Mouse (Mus musculus) fibroblast of lung, adult 2 months (primary cell): ENCODE results near the gene Glis3.

ENCODE experiments used
- DNase-seq: peaks from one replicate; pipeline ENCODE4 v3.0.0-alpha.2; 2011; ENCODE audit warnings: low read depth

Gene Glis3

DNA sequence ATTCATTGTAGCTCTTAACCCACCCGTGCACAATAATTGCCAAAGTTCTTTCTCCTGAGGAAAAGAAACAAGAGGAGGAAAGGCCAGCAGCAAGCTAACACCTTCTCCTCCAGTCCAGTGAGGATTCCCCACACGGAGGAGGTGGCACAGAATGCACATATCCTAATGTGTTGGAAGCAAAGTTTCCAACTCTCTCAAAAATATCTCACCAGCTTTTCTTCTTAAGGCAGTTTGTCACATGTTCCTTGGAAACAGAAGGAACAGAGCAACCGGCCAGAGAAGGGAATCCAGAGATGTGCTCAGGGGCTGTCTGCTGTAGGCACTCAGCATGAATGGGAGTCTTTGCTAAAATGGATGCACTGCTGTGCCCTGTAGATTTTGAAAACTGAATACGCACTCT lies 441.8 kb downstream of the Glis3 start:
- no peak for DNase-seq

DNA sequence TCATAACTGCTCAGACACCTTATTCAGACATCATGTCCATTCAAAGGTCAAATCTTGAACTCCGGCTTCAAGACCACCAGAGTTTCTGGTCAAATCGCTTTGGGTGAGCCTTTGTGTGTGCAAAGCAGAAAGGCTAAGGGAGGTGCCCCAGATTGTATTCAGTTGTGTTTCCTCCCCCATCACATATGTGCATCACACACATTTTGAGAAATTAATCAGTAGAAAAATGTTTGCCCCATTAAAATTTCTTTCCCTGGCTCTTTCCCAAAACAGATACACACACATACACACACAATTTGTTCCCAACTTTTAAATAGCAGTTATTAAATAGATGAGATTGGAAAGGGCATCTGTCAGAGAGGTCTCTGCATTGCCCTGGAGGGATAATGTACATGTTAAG lies 442.3 kb downstream of the Glis3 start:
- no peak for DNase-seq

DNA sequence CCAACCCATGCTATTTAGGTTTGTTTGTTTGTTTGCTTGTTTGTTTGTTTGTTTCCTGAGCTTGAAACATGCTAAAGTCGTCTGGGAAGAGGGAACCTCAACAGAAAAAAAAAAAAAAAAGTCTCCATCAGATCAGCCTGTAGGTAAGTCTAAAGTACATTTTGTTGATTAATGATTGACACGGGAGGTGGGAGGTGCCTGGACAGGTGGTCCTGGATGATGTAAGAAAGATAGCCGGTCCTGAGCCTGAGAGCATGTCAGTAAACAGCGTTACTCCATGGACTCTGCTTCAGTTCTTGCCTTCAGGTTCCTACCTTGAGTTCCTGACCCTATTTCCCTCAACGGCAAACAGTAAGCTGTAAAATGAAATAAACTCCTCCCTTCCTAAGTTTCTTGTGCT lies 444.3 kb downstream of the Glis3 start:
- no peak for DNase-seq

DNA sequence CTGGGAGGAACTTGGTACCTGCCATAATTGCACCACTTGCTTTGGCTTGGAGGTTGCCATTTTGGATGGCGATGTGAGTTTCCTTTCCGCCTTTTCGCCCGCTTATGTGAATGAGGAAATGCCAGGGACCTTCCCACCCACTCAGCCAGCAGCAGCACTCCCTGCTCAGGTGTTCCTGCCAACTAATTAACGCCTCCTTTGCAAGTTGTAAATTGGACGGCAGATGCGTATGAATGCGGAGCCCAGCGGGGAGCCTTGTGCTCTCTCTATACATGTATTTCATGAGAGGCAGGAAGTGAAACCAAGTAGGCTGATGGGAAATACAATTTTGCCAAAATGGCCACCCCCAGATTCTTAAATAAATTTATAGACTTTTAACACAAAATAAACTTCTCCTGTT lies 444.8 kb downstream of the Glis3 start:
- no peak for DNase-seq

DNA sequence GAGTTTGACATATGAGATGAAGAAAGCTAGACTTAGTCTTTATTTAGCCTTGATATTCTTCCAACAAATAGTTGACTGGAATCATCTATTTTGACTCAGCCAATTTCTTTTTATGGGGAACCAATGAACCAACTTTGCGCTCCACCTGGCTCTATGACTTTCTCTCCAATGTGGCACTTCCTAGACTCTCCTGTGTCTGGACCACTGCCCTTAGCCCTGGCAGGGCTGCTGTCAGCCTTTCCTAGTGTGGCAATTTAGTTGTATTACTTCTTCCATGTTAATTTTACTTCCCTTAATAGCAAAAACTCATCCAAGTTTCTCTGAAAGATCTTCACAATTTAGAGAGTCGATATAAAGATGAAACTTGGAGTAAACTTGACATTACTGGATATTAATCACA lies 445.2 kb downstream of the Glis3 start:
- DNase-seq, result no peak

DNA sequence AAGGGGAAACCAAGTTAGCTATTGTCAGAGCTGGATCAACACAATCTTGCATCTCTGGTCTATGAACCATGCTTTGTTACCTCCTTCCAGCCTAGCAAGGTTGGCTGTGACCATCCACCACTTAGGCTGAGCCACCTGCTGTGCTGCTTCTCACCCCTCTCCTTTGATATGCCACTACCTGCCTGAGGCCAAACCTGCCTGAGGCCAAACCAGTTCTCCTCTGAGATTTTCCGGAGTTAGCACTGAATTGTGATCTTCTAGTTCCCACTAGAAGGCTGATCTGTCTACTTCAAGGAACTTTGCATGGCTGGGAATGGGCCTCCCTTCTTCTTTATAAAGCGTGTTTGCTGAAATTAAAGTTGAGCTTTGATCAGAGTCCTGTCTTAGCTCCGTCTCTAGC lies 448.4 kb downstream of the Glis3 start:
- DNase-seq, result no peak

DNA sequence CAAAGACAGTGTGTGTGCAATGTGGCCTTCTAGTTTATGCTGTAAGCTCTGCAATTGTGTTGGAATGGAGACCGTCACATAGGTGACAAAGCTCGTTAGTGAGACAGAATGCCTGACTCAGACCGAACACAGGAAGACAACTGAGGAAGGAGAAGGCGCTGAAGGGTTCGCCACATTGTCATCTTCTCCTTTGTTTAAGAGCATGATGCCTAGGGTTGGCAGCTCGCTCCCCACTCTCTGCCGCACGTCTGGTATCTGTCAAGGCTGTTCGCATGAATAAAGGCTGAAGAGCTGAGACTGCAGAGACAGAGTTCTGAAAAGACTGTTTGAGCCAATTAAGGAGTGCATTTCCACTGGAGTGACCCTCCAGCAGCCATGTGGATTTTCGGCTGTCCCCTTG lies 452.4 kb downstream of the Glis3 start:
- no peak for DNase-seq

DNA sequence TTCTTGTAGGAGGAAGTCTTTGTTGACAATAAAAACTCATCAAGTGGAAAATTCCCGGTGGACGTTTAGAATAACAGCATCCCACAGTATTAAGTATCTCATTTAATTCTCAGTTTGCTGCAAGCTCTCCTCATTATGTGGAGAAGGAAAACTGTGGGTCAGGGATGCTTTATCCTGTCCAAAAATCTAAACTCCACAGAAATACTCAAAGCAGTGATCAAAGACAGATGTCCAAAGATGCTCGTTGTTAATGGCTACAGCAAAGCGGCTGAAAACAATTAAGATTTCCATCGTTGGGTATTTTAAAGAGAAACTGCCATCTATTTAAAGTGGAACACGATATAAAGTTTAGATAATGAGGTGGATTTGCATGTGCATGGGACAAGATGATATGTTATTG lies 454.2 kb downstream of the Glis3 start:
- no peak for DNase-seq

DNA sequence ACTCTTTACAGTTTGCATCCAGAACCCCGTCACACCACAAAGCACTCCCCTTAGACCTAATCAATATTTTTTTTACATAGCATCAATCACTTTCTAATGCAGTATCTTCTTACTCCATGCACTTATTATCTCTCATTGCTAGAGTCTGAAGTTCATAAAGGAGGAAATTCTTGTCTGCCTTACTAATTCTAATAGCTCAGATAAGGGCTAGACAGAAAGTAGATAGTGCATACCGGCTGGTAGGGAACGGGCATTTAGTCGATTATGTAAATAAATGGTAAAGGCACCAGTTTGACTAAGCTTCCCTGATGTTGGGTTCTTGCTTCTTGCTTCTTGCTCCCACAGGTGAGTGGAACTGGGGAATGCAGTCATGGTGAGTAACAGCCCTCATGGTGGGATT lies 468.2 kb downstream of the Glis3 start:
- DNase-seq, result no peak
